Mouse (Mus musculus): ENCODE measurements around the gene Cd5l.

DNA sequence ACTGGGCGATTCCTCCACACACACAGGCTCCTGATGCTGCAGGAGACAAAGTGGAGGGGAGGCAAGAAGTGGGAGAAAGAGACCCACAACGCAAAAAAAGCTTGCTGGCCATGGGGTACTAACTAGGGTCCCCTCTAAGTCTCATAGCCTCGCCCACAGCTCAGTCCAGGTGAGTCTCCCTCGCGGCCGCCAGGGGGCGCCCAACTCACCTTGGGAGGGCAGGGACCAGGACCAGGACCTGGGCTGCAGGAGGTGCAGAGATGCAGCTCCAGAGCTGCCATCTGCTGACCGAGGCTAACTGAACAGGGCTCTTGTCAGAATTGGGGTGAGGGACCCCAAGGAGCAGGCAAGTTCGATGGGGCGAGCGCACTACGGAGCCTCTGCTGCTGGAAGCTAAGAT lies 53.5 kb downstream of the Cd5l start:
- TF ChIP-seq CTCF (IDR thresholded peaks at IDR 0.05; ENCODE audit: borderline replicate concordance, control insufficient read depth, extremely low read depth, insufficient read depth, low read length, poor library complexity) (peak; percentile 96), POLR2A (IDR thresholded peaks at IDR 0.05; ENCODE audit: control insufficient read depth, extremely low read depth, insufficient read depth, low read length, poor library complexity) (no peak)
